Mouse (Mus musculus): Measurements from ENCODE around the gene Rflna.

Rflna gene

DNA sequence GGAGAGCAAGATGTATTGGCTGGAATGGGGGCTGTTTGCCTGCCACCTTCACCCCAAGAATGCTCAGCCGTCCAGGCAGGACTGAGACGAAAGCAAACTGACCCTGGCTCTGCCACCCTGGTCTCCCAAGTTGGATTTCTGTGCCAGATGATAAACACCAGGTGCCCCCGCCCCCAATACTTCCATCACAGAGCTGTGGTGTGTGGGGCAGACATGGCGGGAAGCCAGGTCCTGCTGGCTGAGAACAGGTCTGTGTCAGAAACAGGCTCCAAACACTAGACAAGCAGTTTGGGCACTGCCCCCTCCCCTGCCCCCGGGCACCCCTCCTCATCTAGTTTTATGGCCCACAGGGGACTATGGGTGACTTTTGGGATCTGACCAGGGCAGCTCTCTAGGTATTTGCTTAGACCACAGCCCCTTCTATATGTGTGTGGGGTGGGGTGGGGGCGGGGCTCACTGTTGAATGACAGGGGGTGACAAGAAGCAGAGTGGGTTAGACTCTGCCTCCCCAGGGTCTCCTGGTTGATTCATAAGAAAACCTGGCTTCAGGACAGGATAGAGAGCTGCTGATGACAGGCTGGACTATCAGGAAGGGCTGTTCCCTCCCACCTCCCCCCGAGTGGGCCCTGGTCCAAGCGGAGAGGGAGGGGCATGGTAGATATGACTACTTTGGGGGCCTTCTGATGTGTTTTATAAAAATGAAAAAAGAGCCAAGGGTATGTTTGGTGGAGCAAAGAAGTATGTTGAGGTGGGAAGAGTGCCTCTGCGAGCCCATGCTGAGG lies 3.0 kb downstream of the Rflna start:
- no peak for DNase-seq (ENCODE audit: low read depth, low spot score)

DNA sequence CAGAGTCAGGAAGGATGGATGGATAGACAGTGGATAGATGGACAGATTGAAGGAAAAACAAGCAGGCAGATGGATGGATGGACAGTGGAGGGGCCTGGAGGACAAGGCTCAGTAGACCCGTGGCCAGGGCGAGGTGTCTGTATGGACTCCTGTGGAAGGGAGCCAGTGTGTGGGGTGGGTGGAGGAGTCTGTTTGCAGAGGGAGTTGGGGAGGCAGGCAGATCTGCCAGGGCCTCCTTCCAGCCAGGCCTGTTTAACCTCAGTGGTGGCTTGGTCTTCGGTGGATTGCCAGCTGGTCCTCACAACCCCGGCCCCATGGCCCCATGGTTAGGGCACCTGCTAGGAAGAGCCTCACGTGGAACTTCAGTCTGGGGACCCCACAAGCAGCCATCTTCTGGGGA lies 3.9 kb downstream of the Rflna start:
- DNase-seq (ENCODE audit: low read depth, low spot score), result no peak

DNA sequence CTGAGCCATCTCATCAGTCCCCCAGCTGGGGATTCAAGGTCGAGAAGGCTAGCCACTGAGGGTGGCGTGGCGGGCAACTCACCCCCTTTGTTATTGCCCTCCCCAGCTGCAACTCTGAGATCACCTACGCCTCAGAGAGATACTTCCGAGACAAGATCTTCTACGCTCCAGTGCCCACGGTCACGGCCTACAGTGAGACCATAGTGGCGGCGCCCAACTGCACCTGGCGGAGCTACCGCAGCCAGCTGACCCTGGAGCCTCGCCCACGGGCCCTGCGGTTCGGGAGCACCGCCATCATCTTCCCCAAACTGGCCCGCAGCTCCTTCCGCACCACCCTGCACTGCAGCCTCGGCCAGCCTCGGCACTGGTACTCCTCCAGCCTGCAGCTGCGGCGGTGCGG lies 8.1 kb downstream of the Rflna start:
- no peak for DNase-seq (ENCODE audit: low read depth, low spot score)

DNA sequence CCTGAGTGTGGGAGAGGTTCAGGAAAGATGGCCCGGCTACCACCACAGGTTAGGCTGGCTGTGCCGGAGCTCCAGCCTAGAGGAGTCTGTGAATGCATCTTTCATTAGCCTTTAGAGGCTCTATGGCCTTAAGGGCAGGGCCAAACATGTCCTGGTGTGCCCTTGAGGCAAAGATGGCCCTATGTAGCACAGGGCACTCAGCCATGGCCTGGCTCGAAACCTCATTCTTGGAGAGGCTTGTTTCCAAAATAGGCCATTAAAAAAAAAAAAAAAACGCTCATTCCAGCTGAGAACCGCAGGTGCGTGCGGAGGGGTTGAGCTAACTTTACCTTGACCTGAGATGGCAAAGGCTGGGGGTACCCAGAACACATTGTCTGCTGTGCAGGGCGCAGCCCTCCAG lies 8.6 kb downstream of the Rflna start:
- DNase-seq (ENCODE audit: low read depth, low spot score), result no peak

DNA sequence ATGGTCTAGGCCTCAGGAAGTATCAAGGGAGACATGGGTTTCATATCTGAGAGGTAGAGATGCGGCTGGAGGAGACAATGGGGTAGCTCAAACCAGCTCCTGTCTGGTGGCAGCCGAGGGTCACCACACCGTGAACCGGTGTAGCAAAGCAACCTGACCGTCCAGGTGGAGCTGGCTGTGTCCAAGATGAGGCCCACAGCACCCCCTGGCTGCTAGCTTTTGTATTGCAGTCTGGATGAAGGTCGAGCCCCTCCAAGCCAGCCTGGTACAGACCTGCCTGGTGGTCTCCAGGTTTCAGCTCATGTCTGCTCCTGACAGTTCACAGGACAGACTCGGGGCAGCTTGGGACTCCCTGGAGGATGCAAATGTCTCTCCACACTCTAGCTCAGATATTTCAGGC lies 11.5 kb downstream of the Rflna start:
- peak; percentile 22 for DNase-seq (ENCODE audit: low read depth, low spot score)

DNA sequence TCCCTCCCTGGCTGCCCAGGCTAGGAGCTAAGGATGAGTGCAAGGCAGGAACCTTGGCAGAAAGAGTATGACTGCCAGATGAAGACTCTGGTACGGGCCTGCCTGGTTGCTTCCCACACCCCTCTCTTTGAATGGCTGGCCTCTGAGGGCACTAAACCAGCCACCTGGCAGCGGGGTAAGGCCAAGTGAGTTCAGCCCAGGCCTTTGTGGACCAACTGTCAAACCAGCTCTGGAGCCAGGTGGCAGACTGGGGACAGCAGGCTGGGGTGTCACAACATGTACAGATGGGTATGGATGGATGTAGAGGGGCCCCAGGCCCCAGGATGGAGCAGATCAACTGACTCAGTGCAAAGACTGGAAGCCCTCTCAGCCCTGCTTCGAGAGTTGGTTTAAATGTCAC lies 12.0 kb downstream of the Rflna start:
- DNase-seq (ENCODE audit: low read depth, low spot score), result no peak

DNA sequence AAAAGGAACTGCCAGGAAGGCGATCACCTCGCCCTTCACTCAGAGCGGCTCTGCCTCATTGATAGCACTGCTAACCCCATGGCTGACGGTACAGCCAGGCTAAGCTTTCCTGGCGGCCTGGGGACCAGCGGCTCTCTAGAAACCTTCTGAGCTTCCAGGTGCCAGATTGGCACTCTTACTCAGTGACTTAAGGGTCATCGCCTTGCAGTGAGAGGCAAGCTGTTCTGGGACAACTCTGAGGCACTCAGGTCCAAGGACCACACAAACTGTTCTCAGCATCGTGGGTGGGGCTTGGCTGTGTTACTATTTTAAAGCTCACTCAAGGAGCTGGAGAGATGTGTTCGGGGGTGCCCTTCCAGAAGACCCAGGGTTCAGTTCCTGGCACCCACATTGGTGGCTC lies 12.6 kb downstream of the Rflna start:
- no peak for DNase-seq (ENCODE audit: low read depth, low spot score)

DNA sequence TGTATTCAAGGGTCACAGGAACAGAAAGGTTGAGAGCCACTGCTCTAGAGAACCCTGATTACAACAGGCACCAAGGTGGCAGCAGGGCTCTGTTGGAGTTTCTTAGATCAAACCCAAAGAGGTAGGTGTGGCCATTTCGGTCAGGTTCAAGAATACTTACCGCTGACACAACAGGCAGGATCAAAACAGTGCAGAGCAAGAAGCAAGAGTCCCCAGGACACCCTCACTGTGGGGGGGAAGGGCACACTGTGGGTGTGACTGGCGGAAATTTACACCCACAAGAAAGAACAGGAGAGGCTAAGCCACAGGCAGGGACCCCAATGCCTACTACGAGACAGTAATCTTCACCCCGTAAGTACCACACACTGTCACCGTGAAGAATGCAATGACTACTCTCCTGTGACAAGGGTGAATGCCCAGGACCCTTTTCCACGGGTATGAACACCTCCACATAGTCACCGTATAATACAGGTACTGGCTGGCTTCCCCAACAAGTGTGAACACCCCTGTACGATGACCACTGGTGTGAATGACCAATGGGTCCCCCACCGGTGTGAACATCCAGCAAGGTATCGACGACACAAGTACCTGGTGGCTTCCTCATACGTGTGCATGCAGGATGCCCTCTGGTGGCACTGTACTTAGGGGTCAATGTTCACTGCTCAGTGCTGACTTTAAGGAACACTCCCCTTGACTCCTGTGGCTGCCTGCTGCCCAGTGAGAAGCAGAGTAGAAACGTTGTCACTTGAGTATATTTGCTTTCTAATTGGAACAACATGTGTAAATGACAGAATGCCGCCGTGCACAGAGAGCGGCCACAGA lies 13.6 kb downstream of the Rflna start:
- no peak for DNase-seq (ENCODE audit: low read depth, low spot score)

DNA sequence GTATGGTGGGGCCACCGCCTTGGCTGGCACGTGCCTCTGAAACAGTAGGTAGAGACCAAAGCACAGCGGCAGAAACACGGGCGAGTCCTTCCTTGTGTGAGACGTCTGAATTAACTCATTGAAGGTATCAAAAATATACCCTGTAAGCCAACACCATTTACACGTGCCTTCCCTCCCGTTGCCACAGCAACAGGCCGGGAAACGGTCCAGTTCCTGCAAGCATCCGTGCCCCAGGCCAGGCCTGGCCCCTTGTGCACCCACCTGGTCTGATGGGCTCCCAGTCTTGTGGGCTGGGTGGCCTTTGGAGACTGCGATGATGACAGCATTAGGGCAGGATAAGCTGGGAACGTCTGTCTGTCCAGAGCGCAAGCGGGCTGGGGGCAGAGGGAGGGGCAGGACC lies 14.3 kb downstream of the Rflna start:
- DNase-seq (ENCODE audit: low read depth, low spot score), result no peak

DNA sequence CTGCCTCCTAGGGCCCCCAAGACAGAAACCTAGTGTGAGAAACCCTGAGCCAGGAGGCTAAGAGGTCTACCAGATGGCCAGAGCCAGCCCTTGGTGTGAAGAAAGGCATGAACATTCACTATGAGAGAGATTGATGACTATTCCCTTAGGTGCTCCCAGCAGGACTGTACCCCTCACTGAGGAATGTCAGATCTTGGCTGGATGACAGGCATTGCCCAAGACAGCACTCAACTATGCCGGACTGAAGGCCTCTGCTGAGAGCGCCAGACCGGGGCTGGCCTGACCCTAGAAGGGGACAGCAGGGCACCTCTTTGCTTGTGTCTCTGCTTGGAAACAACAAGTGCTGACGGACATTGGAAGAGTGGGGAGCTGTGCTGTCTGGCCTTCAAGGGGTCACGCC lies 16.1 kb downstream of the Rflna start:
- DNase-seq (ENCODE audit: low read depth, low spot score), result no peak

DNA sequence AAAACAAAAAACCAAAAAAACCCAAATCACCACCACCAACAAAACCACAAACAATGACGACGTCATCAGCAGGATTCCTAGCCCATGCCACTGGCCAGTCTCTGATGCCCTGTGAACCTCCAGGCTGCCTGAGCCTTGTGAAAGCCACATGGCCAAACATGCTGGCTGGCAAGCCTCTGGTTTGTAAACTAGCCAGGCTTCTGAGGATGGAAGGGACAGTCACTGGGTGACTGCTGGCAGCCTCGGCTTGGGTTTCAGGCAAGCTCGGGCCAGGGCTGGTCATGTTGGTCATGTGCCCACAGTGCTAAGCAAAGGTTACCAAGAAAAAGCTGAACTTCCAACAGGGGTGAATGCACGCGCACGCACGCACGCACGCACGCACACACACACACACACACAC lies 18.3 kb downstream of the Rflna start:
- DNase-seq (ENCODE audit: low read depth, low spot score), result no peak

DNA sequence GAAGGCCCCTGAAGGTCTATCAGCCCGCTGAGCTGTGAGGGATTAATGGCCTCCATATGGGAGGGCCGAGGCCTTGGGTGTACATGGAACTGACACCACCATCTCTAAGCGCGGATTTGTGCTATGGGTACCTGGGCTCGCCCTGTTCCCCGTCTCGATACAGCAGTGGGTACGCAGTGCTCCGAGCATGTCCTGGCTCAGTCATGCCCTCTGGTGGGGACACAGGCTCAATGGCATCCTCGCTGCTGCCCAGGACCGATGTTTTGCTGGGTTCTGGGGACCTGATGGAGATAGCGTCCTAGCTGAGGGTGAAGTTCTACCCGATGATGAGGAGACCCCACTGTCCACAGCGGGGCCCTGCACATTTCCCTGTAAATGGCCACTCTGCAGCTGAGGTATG lies 21.0 kb downstream of the Rflna start:
- DNase-seq (ENCODE audit: low read depth, low spot score), result no peak

DNA sequence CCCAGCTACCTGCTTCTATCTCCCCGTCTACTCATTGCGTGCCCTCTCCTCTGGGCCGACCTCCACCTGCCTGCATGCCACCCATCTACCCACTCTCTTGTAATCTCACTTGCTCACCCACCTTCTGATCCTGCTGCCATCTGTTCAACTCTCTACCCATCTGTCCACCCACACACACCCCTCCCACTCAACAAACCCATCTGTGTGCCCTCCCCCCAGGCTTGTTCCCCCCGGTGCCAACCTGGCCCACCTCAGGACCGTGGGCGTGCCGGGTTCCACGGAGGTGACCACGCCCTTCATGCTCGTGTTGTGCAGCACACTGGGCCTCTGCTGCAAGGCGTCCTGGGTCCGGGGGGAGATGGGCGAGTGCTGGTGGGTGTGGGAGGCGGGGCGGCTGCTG lies 25.4 kb downstream of the Rflna start:
- no peak for DNase-seq (ENCODE audit: low read depth, low spot score)

DNA sequence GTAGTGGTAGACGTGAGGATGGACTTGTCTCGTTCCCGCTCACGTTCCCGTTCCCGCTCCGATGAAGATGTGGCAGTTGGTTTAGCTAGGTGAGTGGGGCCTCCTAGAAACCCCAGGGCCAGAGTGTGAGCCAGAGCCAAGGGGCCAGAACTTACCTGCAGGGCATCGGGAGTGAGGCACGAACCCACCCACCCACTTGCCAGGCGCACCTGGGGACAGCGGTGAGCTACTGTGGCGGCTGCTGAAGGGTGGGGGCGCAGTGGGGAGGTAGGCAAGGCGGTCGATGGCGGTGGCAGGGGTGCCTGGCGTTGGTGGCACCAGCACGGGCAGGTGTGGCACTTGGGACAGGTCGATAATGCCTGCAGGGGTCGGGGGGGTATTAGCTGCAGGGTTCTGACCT lies 25.9 kb downstream of the Rflna start:
- DNase-seq (ENCODE audit: low read depth, low spot score), result no peak

DNA sequence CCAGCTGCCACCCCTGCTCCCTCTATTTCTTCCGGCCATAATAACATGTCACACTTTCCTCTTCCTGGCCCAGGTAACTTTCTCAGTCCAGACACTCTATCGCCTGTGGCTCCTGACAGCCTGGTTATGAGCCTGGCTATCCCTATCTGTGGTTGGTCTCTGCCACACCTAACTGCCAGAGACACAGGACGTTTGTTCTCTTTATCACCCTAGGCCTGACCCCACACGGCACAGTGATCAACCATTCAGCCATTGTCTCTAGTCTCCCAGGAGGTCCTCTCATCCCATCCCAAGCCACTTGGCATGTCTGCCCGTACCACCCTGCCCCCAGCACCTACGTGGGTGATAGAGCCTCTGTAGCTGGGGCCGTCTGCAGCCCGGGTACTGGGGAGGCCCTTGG lies 33.5 kb downstream of the Rflna start:
- DNase-seq (ENCODE audit: low read depth, low spot score), result no peak

DNA sequence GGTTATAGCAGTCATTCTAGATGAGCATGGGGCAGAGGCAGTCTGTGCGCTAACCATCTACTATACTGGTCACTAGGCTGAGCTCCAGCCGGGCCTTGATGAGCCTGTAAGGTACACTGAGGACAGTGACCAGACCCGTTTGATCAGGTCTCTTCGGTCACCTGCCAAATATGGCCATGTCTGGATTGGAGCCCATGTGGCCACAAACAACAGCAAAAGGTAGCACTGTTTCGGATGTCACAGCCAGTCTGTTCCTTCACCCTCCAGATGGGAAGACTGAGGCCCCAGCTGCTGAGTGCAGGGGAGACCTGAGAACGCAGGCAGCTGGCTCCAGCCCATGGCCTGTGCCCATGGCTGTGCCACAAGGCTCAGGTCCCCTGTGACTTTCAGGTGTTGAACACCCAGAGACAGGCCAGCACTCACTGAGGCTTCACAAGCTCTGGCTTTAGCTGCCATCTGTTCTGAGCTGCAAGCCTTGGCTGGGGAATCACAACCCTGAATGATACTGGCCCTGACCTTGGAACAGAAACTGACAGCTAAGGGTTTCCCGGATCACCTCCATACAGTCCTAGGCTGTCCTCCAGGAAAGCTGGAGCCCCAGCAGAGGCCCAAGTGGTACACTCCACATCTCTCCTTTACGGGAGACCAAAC lies 36.5 kb downstream of the Rflna start:
- DNase-seq (ENCODE audit: low read depth, low spot score), result no peak

DNA sequence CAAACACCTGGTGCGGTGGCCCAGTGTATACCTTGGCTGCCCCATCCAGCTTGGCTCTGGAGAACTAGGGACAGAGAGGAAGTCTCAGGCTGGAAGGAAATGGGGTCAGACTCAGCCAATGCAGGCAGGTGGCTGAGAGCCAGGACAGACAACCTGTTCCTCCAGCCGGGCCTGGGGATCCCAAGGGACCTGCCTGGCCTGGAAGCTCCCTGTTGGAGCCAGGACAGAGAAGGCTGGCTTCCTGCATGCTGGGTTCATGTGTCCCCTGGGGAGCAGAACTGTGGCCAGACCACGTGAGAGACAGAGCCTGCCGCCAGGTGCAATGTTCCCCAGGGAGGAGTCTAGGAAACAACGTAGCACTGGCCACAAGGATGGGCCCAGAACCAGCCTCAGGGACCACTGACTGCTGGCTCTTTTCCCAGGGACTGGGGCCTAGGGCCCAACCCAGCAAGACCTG lies 37.1 kb downstream of the Rflna start:
- DNase-seq (ENCODE audit: low read depth, low spot score), result no peak

DNA sequence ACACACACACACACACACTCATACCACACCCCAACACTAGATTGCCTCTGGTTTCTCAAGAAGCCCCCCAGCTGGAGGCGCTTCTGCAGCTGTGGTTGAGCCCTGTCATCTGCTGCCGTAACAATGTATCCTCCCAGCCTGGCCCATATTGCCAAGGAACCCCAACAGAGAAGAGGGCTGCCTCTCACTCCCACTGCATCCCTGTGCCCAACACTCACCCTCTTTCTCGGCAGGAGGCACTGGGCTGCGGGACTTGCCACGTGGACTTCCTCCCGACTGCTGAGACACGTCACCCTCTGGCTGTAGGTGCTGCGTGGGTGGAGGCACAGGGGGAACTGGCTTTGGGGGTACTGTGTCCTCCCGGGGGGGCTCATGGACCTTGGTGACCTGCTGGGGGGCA lies 38.6 kb downstream of the Rflna start:
- no peak for DNase-seq (ENCODE audit: low read depth, low spot score)

DNA sequence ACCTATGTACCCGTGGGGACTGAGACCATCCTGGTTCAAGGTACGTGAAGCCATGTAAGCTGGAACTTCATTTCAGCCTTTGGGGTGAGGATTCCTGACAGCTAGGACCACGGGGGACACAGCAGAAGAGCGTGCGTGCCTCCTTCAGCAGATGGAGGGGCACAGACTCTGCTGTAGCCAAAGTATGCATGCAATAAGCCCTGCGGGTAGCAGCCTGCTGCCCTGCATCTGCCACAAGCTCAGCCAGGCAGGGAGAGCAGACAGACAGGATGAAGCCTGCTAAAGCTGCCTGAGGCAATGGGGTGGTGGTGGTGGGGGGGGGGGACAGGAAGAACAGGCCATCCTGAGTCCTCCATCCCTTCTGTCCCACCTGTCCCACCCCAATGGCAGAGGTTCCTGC lies 40.4 kb downstream of the Rflna start:
- DNase-seq (ENCODE audit: low read depth, low spot score), result no peak

DNA sequence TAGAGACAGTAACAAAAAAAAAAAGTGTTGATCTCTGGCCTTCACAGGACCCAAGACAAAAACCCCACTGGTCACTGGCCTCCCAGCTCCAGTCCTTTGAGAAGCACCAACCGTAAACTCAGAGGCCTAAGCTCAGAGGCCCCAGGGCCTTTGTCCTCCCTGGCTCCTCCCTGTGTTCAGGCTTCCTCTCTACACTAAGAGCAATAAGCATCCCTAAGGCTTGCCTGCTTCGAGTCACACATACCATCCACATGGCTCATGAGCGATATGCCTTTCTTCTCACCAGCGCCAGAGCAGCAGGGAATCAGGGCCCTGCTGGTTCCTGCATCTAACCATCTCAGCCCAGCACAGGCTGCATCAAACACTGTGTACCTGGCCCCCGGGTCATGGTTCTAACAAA lies 42.2 kb downstream of the Rflna start:
- no peak for DNase-seq (ENCODE audit: low read depth, low spot score)

DNA sequence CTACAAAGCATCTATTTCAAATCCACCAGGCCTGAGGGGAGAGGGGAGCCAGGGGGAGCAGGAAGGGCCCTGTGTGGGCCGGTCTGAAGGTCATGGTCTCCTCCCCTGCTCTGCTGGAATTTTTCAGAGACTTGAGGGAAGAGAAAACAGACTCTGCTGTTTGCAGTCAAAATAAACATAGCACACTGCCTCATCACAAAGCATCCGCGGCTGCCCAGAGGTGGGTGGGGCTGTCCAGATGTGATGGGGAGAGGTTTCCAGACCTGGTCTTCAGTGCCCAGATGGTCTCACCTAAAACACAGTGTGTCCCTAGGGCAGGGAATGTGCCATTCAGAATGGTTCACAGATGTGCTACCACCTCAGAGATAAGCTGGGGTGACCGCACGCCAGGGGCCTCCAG lies 43.4 kb downstream of the Rflna start:
- no peak for DNase-seq (ENCODE audit: low read depth, low spot score)

DNA sequence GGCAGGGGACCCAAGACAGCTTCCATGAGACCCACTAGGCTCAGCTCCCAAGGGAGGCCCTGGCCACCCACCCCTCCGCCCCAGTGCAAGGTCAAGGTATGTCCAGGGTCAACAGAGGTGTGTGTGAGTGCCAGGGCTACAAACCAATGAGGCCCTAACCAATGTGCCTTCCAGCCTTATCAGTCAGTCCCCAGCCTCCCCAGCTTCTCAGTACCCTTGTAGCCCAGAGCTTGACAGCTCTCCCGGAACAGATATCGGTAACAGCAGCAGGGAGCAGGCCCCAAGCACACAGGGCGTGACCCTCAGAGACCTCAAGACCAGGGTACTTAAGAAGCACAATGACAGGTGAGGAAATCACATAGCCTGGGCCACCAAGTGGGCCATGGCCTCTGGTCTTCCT lies 46.5 kb downstream of the Rflna start:
- no peak for DNase-seq (ENCODE audit: low read depth, low spot score)

DNA sequence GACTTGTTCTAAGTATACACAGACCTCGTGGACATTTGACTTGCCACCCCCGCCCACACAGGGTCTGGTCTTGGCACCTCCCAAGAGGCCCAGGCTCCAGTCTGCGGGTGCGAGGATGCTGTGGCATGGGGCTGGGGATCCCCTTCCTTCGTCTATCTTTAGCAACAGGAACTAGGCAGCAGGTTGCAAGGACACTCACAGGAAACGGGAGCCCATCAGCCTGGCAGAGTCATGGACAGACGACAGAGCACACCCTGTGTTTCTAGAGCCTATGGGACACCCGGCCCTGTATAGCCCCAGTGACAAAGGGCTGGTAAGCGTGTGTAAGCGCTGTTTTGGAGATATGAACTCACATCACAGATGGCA lies 49.2 kb downstream of the Rflna start:
- DNase-seq (ENCODE audit: low read depth, low spot score), result no peak
